Mouse (Mus musculus): ENCODE results near the gene Klf12. TPM values are rescaled to one million over a fixed set of nuclear protein-coding genes. Genes with fewer than 3 reads are reported as not detected.

Klf12 gene
- polyA plus RNA-seq, 1 experiment: 1.4 TPM

GRCm38 (mm10) chr14:100239874-100240273 is 44.6 kb downstream of the Klf12 start:
- TF ChIP-seq MYOG (IDR thresholded peaks at IDR 0.05; ENCODE audit: control insufficient read depth in 1 of 3, insufficient read depth in 1 of 3, insufficient read length in 2 of 3, low read depth in 2 of 3) (no peak), SRF (IDR thresholded peaks at IDR 0.05; ENCODE audit: control insufficient read depth, insufficient read length, low read depth) (no peak), MAX (IDR thresholded peaks at IDR 0.05; ENCODE audit: low read depth) (no peak), E2F4 (IDR thresholded peaks at IDR 0.05; ENCODE audit: insufficient read depth) (no peak), TCF3 (IDR thresholded peaks at IDR 0.05; ENCODE audit: insufficient read length, low read depth) (no peak), CEBPB (IDR thresholded peaks at IDR 0.05; ENCODE audit: insufficient read depth, poor library complexity, severe bottlenecking) (no peak), USF1 (IDR thresholded peaks at IDR 0.05; ENCODE audit: low read depth) (no peak), MYOD1 (IDR thresholded peaks at IDR 0.05; ENCODE audit: control insufficient read depth in 1 of 3, insufficient read length in 2 of 3, low read depth in 2 of 3) (no peak), POLR2AphosphoS2 (IDR thresholded peaks at IDR 0.05; ENCODE audit: insufficient read length, low read depth) (no peak), POLR2A (IDR thresholded peaks at IDR 0.05; ENCODE audit: insufficient read length, low read depth) (no peak), REST (IDR thresholded peaks at IDR 0.05; ENCODE audit: insufficient read depth, insufficient read length) (no peak), TCF12 (IDR thresholded peaks at IDR 0.05; ENCODE audit: insufficient read depth, poor library complexity, severe bottlenecking) (no peak)

DNA sequence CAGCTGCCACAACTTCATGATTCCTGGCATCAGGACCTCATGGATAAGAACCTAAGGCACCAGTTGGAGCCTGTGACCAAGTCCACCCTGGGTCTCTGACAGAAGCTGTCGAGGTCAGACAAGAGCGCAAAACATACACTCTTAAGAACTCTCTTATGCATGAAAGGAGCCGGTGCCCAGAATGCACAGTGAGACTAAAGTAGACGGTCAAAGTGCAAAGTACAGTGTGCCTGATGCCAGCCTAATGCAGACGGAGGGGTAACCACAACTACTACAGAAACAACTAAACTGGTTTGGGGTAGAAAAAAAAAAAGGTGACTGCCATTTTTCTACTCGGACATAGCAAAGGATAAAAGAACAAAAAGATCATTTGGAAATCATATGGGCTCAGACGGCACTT is 47.7 kb downstream of the Klf12 start:
- Histone ChIP-seq H3K27me3 (ENCODE audit: control insufficient read depth, insufficient read depth, insufficient read length) (no peaks in the 10 kb centered on the region), H3K36me3 (ENCODE audit: control insufficient read depth, insufficient read depth) (no peaks in the 10 kb centered on the region), H3ac (ENCODE audit: control insufficient read depth, insufficient read length) (no peak overlapping the region), H3K4me3 (no peak overlapping the region), H3K4me2 (ENCODE audit: low read depth) (no peak overlapping the region), H3K79me2 (ENCODE audit: control insufficient read depth, insufficient read depth) (no peaks in the 10 kb centered on the region)
- TF ChIP-seq TCF3 (IDR thresholded peaks at IDR 0.05; ENCODE audit: insufficient read length, low read depth) (no peak), TCF12 (IDR thresholded peaks at IDR 0.05; ENCODE audit: insufficient read depth, poor library complexity, severe bottlenecking) (no peak), E2F4 (IDR thresholded peaks at IDR 0.05; ENCODE audit: insufficient read depth) (no peak), REST (IDR thresholded peaks at IDR 0.05; ENCODE audit: insufficient read depth, insufficient read length) (no peak), USF1 (IDR thresholded peaks at IDR 0.05; ENCODE audit: low read depth) (no peak)

More at GRCm38 (mm10) chr14:100239874-100240273, 44.6 kb downstream of the Klf12 start:
- no peak overlapping the region for H3K4me3 ChIP-seq
- H3K36me3 ChIP-seq (ENCODE audit: control insufficient read depth, insufficient read depth): no peaks in the 10 kb centered on the region
- no peaks in the 10 kb centered on the region for H3K79me2 ChIP-seq (ENCODE audit: control insufficient read depth, insufficient read depth)
- H3K27me3 ChIP-seq (ENCODE audit: control insufficient read depth, insufficient read depth, insufficient read length): no peaks in the 10 kb centered on the region
- no peak overlapping the region for H3ac ChIP-seq (ENCODE audit: control insufficient read depth, insufficient read length)
- no peak overlapping the region for H3K4me2 ChIP-seq (ENCODE audit: low read depth)

GRCm38 (mm10) chr14:100235746-100236145 is 48.7 kb downstream of the Klf12 start:
- no peaks in the 10 kb centered on the region for H3K27me3 ChIP-seq (ENCODE audit: control insufficient read depth, insufficient read depth, insufficient read length)
- no peak for TF ChIP-seq TCF12 (IDR thresholded peaks at IDR 0.05; ENCODE audit: insufficient read depth, poor library complexity, severe bottlenecking)
- no peak for TF ChIP-seq MAX (IDR thresholded peaks at IDR 0.05; ENCODE audit: low read depth)
- TF ChIP-seq TCF3 (IDR thresholded peaks at IDR 0.05; ENCODE audit: insufficient read length, low read depth): no peak
- H3K4me3 ChIP-seq: no peak overlapping the region
- no peaks in the 10 kb centered on the region for H3K36me3 ChIP-seq (ENCODE audit: control insufficient read depth, insufficient read depth)
- no peak overlapping the region for H3ac ChIP-seq (ENCODE audit: control insufficient read depth, insufficient read length)
- H3K4me2 ChIP-seq (ENCODE audit: low read depth): no peak overlapping the region
- H3K79me2 ChIP-seq (ENCODE audit: control insufficient read depth, insufficient read depth): no peaks in the 10 kb centered on the region

DNA sequence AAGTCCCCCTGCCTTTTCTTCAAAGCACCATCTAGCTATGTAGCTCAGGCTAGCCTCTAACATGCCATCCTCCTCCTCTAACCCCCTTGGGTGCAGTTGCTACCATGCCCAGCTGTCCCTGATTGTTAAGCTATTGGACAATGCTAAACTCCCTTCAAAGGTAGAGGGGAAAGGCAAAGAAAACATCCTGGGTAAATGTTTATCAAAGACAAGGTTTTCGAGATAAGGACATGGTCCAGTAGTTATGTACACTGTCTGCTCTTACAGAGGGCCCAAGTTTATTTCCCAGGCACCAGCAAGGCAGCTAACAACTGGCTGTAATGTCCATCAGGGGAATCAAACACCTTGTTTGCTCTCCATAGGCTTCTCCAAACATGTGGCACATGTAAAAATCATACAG is 53.1 kb downstream of the Klf12 start:
- no peak overlapping the region for H3ac ChIP-seq (ENCODE audit: control insufficient read depth, insufficient read length)
- H3K79me2 ChIP-seq (ENCODE audit: control insufficient read depth, insufficient read depth): no peaks in the 10 kb centered on the region
- TF ChIP-seq E2F4 (IDR thresholded peaks at IDR 0.05; ENCODE audit: insufficient read depth) (no peak), USF1 (IDR thresholded peaks at IDR 0.05; ENCODE audit: low read depth) (no peak), TCF3 (IDR thresholded peaks at IDR 0.05; ENCODE audit: insufficient read length, low read depth) (no peak), MYOD1 (IDR thresholded peaks at IDR 0.05; ENCODE audit: control insufficient read depth in 1 of 3, insufficient read length in 2 of 3, low read depth in 2 of 3) (no peak), SRF (IDR thresholded peaks at IDR 0.05; ENCODE audit: control insufficient read depth, insufficient read length, low read depth) (no peak), MYOG (IDR thresholded peaks at IDR 0.05; ENCODE audit: control insufficient read depth in 1 of 3, insufficient read depth in 1 of 3, insufficient read length in 2 of 3, low read depth in 2 of 3) (no peak), REST (IDR thresholded peaks at IDR 0.05; ENCODE audit: insufficient read depth, insufficient read length) (no peak), POLR2AphosphoS2 (IDR thresholded peaks at IDR 0.05; ENCODE audit: insufficient read length, low read depth) (no peak), MAX (IDR thresholded peaks at IDR 0.05; ENCODE audit: low read depth) (no peak), POLR2A (IDR thresholded peaks at IDR 0.05; ENCODE audit: insufficient read length, low read depth) (no peak), CEBPB (IDR thresholded peaks at IDR 0.05; ENCODE audit: insufficient read depth, poor library complexity, severe bottlenecking) (no peak), TCF12 (IDR thresholded peaks at IDR 0.05; ENCODE audit: insufficient read depth, poor library complexity, severe bottlenecking) (no peak)
- no peaks in the 10 kb centered on the region for H3K27me3 ChIP-seq (ENCODE audit: control insufficient read depth, insufficient read depth, insufficient read length)
- H3K4me2 ChIP-seq (ENCODE audit: low read depth): no peak overlapping the region
- no peaks in the 10 kb centered on the region for H3K36me3 ChIP-seq (ENCODE audit: control insufficient read depth, insufficient read depth)
- H3K4me3 ChIP-seq: no peak overlapping the region

GRCm38 (mm10) chr14:100228120-100228519 is 56.4 kb downstream of the Klf12 start:
- H3ac ChIP-seq (ENCODE audit: control insufficient read depth, insufficient read length): no peak overlapping the region
- H3K36me3 ChIP-seq (ENCODE audit: control insufficient read depth, insufficient read depth): no peaks in the 10 kb centered on the region
- H3K79me2 ChIP-seq (ENCODE audit: control insufficient read depth, insufficient read depth): no peaks in the 10 kb centered on the region
- no peak overlapping the region for H3K4me3 ChIP-seq
- H3K27me3 ChIP-seq (ENCODE audit: control insufficient read depth, insufficient read depth, insufficient read length): no peaks in the 10 kb centered on the region
- no peak overlapping the region for H3K4me2 ChIP-seq (ENCODE audit: low read depth)
- TF ChIP-seq CEBPB (IDR thresholded peaks at IDR 0.05; ENCODE audit: insufficient read depth, poor library complexity, severe bottlenecking) (no peak), MYOD1 (IDR thresholded peaks at IDR 0.05; ENCODE audit: control insufficient read depth in 1 of 3, insufficient read length in 2 of 3, low read depth in 2 of 3) (no peak), MAX (IDR thresholded peaks at IDR 0.05; ENCODE audit: low read depth) (no peak), E2F4 (IDR thresholded peaks at IDR 0.05; ENCODE audit: insufficient read depth) (no peak), TCF12 (IDR thresholded peaks at IDR 0.05; ENCODE audit: insufficient read depth, poor library complexity, severe bottlenecking) (no peak), POLR2A (IDR thresholded peaks at IDR 0.05; ENCODE audit: insufficient read length, low read depth) (no peak), REST (IDR thresholded peaks at IDR 0.05; ENCODE audit: insufficient read depth, insufficient read length) (no peak), USF1 (IDR thresholded peaks at IDR 0.05; ENCODE audit: low read depth) (no peak), MYOG (IDR thresholded peaks at IDR 0.05; ENCODE audit: control insufficient read depth in 1 of 3, insufficient read depth in 1 of 3, insufficient read length in 2 of 3, low read depth in 2 of 3) (no peak), TCF3 (IDR thresholded peaks at IDR 0.05; ENCODE audit: insufficient read length, low read depth) (no peak), POLR2AphosphoS2 (IDR thresholded peaks at IDR 0.05; ENCODE audit: insufficient read length, low read depth) (no peak), SRF (IDR thresholded peaks at IDR 0.05; ENCODE audit: control insufficient read depth, insufficient read length, low read depth) (no peak)
